Mouse (Mus musculus) midbrain, embryonic 11.5 days (tissue): Measurements from ENCODE around the gene Nlrc4. TPM values are rescaled to one million over a fixed set of nuclear protein-coding genes. Genes with fewer than 3 reads are reported as not detected.

ENCODE experiments used
- ATAC-seq: fragments of 200-750 bp; cut with Nextera tagmentation; 2 replicates; pipeline ENCODE4 v1.8.0; 2017; ENCODE audit warnings: moderate TSS enrichment, moderate library complexity; ENCODE audit not compliant: low FRiP score
- DNase-seq: peaks from one replicate; pipeline ENCODE4 v3.0.0; 2015; ENCODE audit warnings: low spot score; ENCODE audit errors: missing footprints
- H3K27ac ChIP-seq: fragments of 300-500 bp; sonication (generic); 2 replicates; pipeline ENCODE4 v1.5.1; 2014; ENCODE audit warnings: low read depth, low read length
- H3K27me3 ChIP-seq: fragments of 300-500 bp; sonication (generic); 2 replicates; pipeline ENCODE4 v1.6.1; 2014; ENCODE audit warnings: mild to moderate bottlenecking, low read length, moderate library complexity, mixed read lengths; ENCODE audit not compliant: control insufficient read depth, insufficient read depth
- H3K36me3 ChIP-seq: fragments of 300-500 bp; sonication (generic); 2 replicates; pipeline ENCODE4 v1.6.1; 2014; ENCODE audit warnings: mild to moderate bottlenecking, low read length, moderate library complexity, mixed read lengths; ENCODE audit not compliant: control insufficient read depth, insufficient read depth
- H3K4me1 ChIP-seq: fragments of 300-500 bp; sonication (generic); 2 replicates; pipeline ENCODE4 v1.6.1; 2014; ENCODE audit warnings: low read length; ENCODE audit not compliant: control insufficient read depth, insufficient read depth
- H3K4me2 ChIP-seq: fragments of 300-500 bp; sonication (generic); 2 replicates; pipeline ENCODE4 v1.6.1; 2014; ENCODE audit warnings: mild to moderate bottlenecking, moderate library complexity
- H3K4me3 ChIP-seq: fragments of 300-500 bp; sonication (generic); 2 replicates; pipeline ENCODE4 v1.5.1; 2014; ENCODE audit warnings: low read depth, low read length
- H3K9ac ChIP-seq: fragments of 300-500 bp; sonication (generic); 2 replicates; pipeline ENCODE4 v1.6.1; 2014; ENCODE audit warnings: low read length
- H3K9me3 ChIP-seq: fragments of 300-500 bp; sonication (generic); 2 replicates; pipeline ENCODE4 v1.6.1; 2016; ENCODE audit warnings: low read length; ENCODE audit not compliant: control insufficient read depth
- WGBS: fragments of 180-500 bp; shearing (Covaris S2); extraction: QIAGEN DNeasy Blood & Tissue Kit; methylation state at CpG from one replicate; pipeline ENCODE4 v1.1.7; 2014; 5-methylcytosine and 5-hydroxymethylcytosine counted together
- polyA plus RNA-seq: library from polyadenylated mRNA; unstranded; fragments of >200 nt; fragmentation: Nextera tagmentation; extraction: Ambion mirVana; gene quantifications from 2 replicates; pipeline ENCODE4 v1.2.1, GENCODE M21; 2014

The Nlrc4 gene
- polyA plus RNA-seq, 1 experiment from 2014 or later, result 0.22 TPM

GRCm38 (mm10) chr17:74394855-74395254, 64.1 kb downstream of the Nlrc4 start:
- peak; percentile 18 for ATAC-seq
- peaks cover 5% of the 10 kb centered on the region for H3K4me1 ChIP-seq
- H3K9me3 ChIP-seq, result no peaks in the 10 kb centered on the region
- WGBS, result 33% methylated on average over 16 of the region's 16 CpGs
- no peak for DNase-seq
- peak overlapping the region; percentile 59 for H3K9ac ChIP-seq
- peak overlapping the region; percentile 74 for H3K4me2 ChIP-seq
- H3K27me3 ChIP-seq, result no peaks in the 10 kb centered on the region
- no peaks in the 10 kb centered on the region for H3K36me3 ChIP-seq
- H3K27ac ChIP-seq, result no peak overlapping the region
- H3K4me3 ChIP-seq, result peak overlapping the region; percentile 75

- peak overlapping the region; percentile 74; the same call in 1 of the 2 replicates for H3K4me2 ChIP-seq
- no peaks in the 10 kb centered on the region for H3K27me3 ChIP-seq
- peaks cover 5% of the 10 kb centered on the region for H3K4me1 ChIP-seq
- no peaks in the 10 kb centered on the region for H3K36me3 ChIP-seq
- H3K4me3 ChIP-seq, result peak overlapping the region; percentile 75; the same call in 1 of the 2 replicates
- WGBS, result 82% methylated on average over 2 of the region's 2 CpGs
- DNase-seq (peak; percentile 59), ATAC-seq (no peak)
- no peaks in the 10 kb centered on the region for H3K9me3 ChIP-seq
- no peak overlapping the region for H3K27ac ChIP-seq
- no peak overlapping the region for H3K9ac ChIP-seq
Observed at GRCm38 (mm10) chr17:74394381-74394780, 64.6 kb downstream of the Nlrc4 start.

GRCm38 (mm10) chr17:74389847-74390246, 69.1 kb downstream of the Nlrc4 start:
- Histone ChIP-seq H3K9ac (no peak overlapping the region), H3K4me1 (no peaks in the 10 kb centered on the region), H3K4me3 (no peak overlapping the region), H3K36me3 (peaks cover 7% of the 10 kb centered on the region), H3K9me3 (no peaks in the 10 kb centered on the region), H3K27ac (no peak overlapping the region), H3K4me2 (no peak overlapping the region), H3K27me3 (no peaks in the 10 kb centered on the region)
- ATAC-seq (no peak), DNase-seq (peak; percentile 74)
- 85% methylated on average over 3 of the region's 3 CpGs for WGBS

- peak; percentile 69 for DNase-seq
- H3K36me3 ChIP-seq, result peaks cover 17% of the 10 kb centered on the region
- no peak for ATAC-seq
Observed at GRCm38 (mm10) chr17:74386657-74387056, 72.3 kb downstream of the Nlrc4 start.

GRCm38 (mm10) chr17:74376916-74377315, 82.0 kb downstream of the Nlrc4 start:
- DNase-seq, result no peak
- Histone ChIP-seq H3K36me3 (peaks cover 9% of the 10 kb centered on the region; the same call in 1 of the 2 replicates), H3K9ac (no peak overlapping the region), H3K9me3 (no peaks in the 10 kb centered on the region), H3K27ac (no peak overlapping the region), H3K27me3 (no peaks in the 10 kb centered on the region), H3K4me1 (no peaks in the 10 kb centered on the region), H3K4me3 (no peak overlapping the region), H3K4me2 (no peak overlapping the region)
- WGBS, result 97% methylated on average over 1 of the region's 1 CpGs
- ATAC-seq, result no peak

More at GRCm38 (mm10) chr17:74386657-74387056, 72.3 kb downstream of the Nlrc4 start:
- Histone ChIP-seq H3K9me3 (no peaks in the 10 kb centered on the region), H3K4me1 (no peaks in the 10 kb centered on the region), H3K4me3 (no peak overlapping the region), H3K4me2 (no peak overlapping the region), H3K9ac (no peak overlapping the region), H3K27me3 (no peaks in the 10 kb centered on the region), H3K27ac (no peak overlapping the region)

Other genes starting within 250 kb of the Nlrc4 start
- 85.9 and 90.2 TPM in 2 replicates for gene Memo1, start 163.6 kb downstream of the Nlrc4 start, polyA plus RNA-seq
- 276 and 277 TPM in 2 replicates for gene Dpy30, start 135.2 kb downstream of the Nlrc4 start, polyA plus RNA-seq
- 46.8 and 48.8 TPM in 2 replicates for gene Spast, start 120.2 kb downstream of the Nlrc4 start, polyA plus RNA-seq
- 28.1 and 30.2 TPM in 2 replicates for gene Slc30a6, start 63.5 kb downstream of the Nlrc4 start, polyA plus RNA-seq
- gene Yipf4, start 30.4 kb upstream of the Nlrc4 start, polyA plus RNA-seq, result 63.2 and 63.4 TPM in 2 replicates
- gene Birc6, start 69.2 kb upstream of the Nlrc4 start, polyA plus RNA-seq, result 83.5 and 91.6 TPM in 2 replicates